Mouse (Mus musculus): Measurements from ENCODE around the gene Clec2g.
A peak's percentile ranks its signal among the peaks of the same experiment; 100 is the strongest.
"Not testable (repeated sequence)": the region's sequence is repeated elsewhere in the genome, so short reads cannot be mapped to it uniquely, and the experiment has no call there.

Clec2g gene

GRCm38 (mm10) chr6:128972156-128972555, 38.0 kb downstream of the Clec2g start:
- DNase-seq = peak; percentile 51

- peak; percentile 52 for DNase-seq
Observed at GRCm38 (mm10) chr6:128972687-128973438, 38.7 kb downstream of the Clec2g start.

- peak; percentile 82 for DNase-seq
Observed at GRCm38 (mm10) chr6:128973439-128973697, 39.2 kb downstream of the Clec2g start.

- DNase-seq = peak; percentile 44
Observed at GRCm38 (mm10) chr6:128974850-128975249, 40.7 kb downstream of the Clec2g start.

GRCm38 (mm10) chr6:128976194-128976593, 42.0 kb downstream of the Clec2g start:
- DNase-seq = peak; percentile 35

GRCm38 (mm10) chr6:128981951-128982541, 47.9 kb downstream of the Clec2g start:
- not testable (repeated sequence) for DNase-seq

- DNase-seq = no peak
Observed at GRCm38 (mm10) chr6:128992337-128992736, 58.2 kb downstream of the Clec2g start.

- DNase-seq = peak; percentile 83
Observed at GRCm38 (mm10) chr6:128992753-128993152, 58.6 kb downstream of the Clec2g start.

GRCm38 (mm10) chr6:128993221-128993620, 59.0 kb downstream of the Clec2g start:
- peak; percentile 30 for DNase-seq

- no peak for DNase-seq
Observed at GRCm38 (mm10) chr6:128994336-128994735, 60.2 kb downstream of the Clec2g start.

- DNase-seq = no peak
Observed at GRCm38 (mm10) chr6:128994742-128995141, 60.6 kb downstream of the Clec2g start.

- DNase-seq = peak; percentile 87
Observed at GRCm38 (mm10) chr6:128995250-128996053, 61.3 kb downstream of the Clec2g start.

GRCm38 (mm10) chr6:128996054-128996767, 62.0 kb downstream of the Clec2g start:
- peak; percentile 74 for DNase-seq

- DNase-seq = peak; percentile 91
Observed at GRCm38 (mm10) chr6:128996768-128997442, 62.7 kb downstream of the Clec2g start.

- peak; percentile 50 for DNase-seq
Observed at GRCm38 (mm10) chr6:129001392-129001791, 67.2 kb downstream of the Clec2g start.

- peak; percentile 61 for DNase-seq
Observed at GRCm38 (mm10) chr6:129008552-129008951, 74.4 kb downstream of the Clec2g start.

GRCm38 (mm10) chr6:129009846-129010504, 75.8 kb downstream of the Clec2g start:
- DNase-seq = peak; percentile 68

- peak; percentile 82 for DNase-seq
Observed at GRCm38 (mm10) chr6:129010505-129010873, 76.3 kb downstream of the Clec2g start.

- DNase-seq = peak; percentile 31
Observed at GRCm38 (mm10) chr6:129012012-129012411, 77.8 kb downstream of the Clec2g start.

GRCm38 (mm10) chr6:129012966-129013365, 78.8 kb downstream of the Clec2g start:
- peak; percentile 58 for DNase-seq

- DNase-seq = no peak
Observed at GRCm38 (mm10) chr6:129013762-129014276, 79.6 kb downstream of the Clec2g start.

- DNase-seq = no peak
Observed at GRCm38 (mm10) chr6:129014399-129014798, 80.2 kb downstream of the Clec2g start.

Measured in heart, adult 11 months (tissue).